Mouse (Mus musculus): ENCODE results near the gene Kcnk7. TPM values are rescaled to one million over a fixed set of nuclear protein-coding genes. Genes with fewer than 3 reads are reported as not detected.

The Kcnk7 gene
- total RNA-seq, 2 experiments from 2014 or later: not detected

DNA sequence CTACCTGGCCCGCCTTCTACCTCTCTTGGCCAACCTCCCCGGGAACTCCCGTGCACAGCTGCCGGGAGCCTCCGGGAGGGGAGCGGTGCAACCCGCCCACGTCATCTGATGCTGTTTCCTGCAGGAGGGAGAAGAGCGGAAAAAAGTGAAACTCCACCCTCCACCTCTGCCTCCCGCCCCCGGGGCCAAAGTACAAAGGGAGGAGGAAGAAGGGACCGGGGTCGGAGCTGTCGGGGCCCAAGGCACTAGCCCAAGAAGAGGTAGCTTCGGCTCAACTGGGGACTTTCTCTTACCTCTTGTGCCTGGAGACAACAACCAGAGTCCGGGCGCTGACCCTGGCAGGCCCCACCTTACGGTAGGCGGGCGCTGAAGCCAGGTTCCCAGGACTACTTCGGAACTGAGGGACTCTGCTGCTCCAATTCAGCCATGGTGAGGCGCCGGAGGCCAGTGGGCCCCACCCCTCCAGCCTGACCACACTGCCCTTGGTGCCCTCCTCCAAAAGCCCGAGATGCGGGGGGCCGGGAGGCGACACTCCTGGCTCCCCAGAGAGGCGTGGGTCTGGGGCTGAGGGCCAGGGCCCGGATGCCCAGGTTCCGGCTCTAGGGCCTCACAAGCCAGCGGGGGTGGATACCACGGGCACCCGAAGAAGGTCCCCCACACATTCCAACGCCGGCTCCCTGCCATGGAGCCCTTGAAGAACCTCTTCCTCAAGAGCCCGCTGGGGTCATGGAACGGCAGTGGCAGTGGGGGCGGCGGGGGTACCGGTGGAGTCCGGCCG is 14.4 kb upstream of the Kcnk7 start:
- peak; percentile 56 for ATAC-seq (replicated peaks; ENCODE audit: poor library complexity, severe bottlenecking)

DNA sequence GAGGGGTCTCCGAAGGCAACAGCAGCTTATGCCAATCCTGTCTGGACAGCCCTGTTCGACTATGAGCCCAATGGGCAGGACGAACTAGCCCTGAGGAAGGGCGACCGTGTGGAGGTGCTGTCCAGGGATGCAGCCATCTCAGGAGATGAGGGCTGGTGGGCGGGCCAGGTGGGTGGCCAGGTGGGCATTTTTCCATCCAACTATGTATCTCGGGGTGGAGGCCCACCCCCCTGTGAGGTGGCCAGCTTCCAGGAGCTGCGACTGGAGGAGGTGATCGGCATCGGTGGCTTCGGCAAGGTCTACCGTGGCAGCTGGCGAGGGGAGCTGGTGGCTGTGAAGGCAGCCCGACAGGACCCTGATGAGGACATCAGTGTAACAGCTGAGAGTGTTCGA is 13.8 kb upstream of the Kcnk7 start:
- ATAC-seq (replicated peaks; ENCODE audit: poor library complexity, severe bottlenecking): no peak

DNA sequence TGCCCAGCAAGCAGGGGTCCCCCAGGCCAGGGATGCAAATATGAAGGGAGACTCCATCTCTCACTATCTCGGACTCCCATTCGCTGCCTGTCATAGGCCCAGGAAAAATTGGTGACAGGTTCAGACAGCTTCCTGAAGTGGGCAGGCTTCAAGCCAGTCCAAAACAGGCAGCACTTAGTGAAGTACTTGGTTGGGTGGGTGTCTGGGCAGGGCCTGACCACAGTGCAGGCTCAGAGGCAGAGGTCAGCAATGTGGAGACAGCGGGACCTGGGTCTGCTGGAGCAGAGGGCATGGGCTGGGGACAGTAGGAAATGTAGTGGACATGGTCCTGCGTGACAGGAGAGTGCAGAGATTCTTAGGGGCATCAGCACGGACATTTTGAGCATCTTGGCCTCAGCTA is 12.6 kb upstream of the Kcnk7 start:
- ATAC-seq (replicated peaks; ENCODE audit: poor library complexity, severe bottlenecking): no peak

DNA sequence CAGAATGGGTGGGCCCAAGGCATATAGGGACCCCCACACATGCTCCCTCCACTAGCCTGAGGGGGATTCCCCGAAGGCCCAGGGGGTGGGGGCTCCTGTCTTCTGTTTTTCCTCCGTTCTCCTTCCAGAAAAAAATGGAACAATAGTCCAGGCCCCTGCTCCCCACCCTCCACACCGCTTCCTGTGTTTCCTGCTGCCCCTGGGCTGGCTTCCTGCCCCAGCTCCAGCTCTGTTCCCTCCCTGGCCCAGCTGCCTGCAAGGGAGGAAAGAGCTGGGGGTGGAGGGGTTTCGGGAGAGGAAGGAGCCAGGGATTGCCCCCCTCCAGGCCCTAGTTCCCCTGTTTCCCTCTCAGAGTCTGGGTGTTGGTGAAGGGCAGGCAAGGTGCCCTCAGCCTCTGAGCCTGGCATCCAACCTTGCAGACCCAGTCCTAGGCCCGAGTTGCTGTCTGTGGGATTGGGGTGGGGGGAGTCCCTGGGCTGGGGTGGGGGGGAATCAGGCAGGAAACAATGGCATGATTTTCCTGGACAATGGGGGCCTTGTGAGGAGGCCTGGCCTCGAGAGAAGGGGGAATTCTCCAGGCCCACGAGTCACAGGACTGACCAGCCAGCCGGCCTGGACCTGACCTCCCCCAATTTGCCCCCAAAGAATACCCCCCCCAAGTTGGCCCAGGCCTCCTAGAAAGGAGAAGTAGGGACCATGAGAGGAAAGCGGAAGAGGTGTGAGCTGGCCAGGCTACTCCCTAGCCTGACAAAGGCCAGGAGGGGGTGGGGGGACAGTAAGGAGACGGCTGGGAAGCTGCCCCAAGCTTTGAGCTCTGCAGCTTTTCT is 11.9 kb upstream of the Kcnk7 start:
- ATAC-seq (replicated peaks; ENCODE audit: poor library complexity, severe bottlenecking): peak; percentile 13; the same call in 1 of the 2 replicates

DNA sequence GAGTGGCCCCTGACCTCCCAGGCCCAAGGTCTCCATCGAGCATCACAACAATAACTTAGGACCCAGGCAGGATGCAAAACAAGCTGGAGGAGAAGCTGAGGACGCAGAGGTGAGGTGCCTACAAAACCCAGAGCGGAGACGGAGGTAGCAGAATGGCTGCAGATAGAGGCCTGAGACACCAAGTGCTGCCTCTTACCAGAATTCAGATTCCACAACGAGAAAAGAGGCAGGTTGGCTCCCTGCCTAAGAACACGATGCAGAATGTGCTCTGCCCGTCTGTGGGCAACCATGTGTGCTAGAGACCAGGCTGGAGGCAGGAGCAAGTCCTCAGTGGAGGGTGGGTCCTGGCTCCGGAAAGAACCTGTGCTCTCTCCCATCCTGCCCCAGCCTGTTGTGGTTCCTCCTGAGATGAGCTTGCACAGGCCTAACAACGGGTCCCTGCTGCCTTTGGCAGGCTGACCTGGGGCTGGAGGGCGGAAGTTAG is 11.2 kb upstream of the Kcnk7 start:
- ATAC-seq (replicated peaks; ENCODE audit: poor library complexity, severe bottlenecking): no peak

DNA sequence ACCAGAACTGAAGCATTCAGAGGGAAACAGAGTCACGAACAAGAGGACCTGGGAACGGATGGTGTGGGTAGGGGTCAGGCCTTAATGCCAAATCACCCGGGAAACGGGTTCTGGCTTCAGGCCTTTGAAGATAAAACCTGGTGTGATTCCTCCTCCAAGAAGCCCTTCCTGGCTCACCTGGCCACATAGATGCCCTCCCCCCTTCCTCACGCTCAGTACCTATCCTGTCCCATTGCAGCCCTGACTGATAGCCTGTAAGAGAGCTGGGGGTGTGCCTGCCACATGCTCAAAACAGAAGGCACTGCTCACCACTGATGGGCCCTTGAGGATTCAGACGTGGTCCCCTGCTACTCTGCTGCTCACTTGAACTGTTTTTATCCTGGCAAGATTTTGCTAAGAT is 10.4 kb upstream of the Kcnk7 start:
- ATAC-seq (replicated peaks; ENCODE audit: poor library complexity, severe bottlenecking): no peak

DNA sequence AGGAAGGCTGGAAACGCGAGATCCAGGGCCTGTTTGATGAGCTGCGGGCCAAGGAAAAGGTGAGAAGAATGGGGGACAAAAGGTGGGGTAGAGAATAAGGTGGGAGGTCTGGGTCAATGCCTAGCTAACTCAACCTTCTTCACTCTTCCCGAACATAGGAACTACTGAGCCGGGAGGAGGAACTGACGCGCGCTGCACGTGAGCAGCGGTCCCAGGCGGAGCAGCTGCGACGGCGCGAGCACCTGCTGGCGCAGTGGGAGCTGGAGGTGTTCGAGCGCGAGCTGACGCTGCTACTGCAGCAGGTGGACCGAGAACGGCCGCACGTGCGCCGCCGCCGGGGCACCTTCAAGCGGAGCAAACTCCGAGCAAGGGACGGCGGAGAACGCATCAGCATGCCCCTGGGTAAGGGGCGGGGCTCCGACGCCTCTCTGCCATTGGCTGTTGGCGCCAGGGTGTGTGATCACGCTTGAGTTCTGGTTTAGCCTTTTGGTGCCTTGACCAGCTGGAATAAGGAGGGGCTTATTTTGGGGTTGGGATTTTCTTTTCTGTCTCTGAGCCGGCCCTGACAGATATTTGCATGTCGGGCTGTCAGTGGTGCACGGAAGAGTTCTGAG is 8.2 kb upstream of the Kcnk7 start:
- ATAC-seq (replicated peaks; ENCODE audit: poor library complexity, severe bottlenecking): no peak

DNA sequence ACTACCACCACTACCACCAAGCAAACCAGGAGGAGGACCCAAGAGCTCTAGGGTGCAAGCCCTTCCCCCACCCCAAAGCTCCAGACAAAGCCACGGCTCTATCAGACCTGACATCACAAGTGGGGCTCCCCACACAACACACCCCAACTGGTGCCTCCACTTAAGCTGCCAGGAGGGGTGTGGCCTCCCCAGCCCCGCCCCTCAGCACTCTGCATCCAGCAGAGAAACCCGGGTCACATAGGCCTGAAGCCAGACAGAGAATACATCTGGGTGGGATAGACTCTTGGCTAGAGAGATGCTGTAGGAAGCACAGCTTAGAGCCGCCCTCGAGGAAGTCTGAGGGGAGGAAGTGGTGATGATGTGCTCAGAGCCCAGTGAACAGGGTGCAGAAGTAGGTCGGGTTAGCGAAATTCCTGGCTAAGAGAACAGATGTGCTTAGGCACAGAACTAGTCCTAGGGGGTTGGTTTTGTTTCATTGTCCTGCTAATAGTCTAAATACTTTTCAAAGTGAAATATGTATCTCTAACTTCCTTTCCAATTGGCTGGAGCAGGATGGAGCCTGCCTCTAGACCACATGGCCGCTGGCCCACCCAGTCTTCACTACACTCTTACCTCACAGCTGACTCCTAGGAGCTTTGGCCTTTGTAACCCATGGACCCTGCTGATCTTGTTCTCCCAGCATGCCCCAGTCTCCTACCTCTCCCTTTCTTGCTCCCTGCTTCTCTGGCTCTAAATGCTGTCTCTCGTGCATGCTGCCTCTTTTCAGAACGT is 819 bp downstream of the Kcnk7 start:
- ATAC-seq (replicated peaks; ENCODE audit: poor library complexity, severe bottlenecking): peak; percentile 54

DNA sequence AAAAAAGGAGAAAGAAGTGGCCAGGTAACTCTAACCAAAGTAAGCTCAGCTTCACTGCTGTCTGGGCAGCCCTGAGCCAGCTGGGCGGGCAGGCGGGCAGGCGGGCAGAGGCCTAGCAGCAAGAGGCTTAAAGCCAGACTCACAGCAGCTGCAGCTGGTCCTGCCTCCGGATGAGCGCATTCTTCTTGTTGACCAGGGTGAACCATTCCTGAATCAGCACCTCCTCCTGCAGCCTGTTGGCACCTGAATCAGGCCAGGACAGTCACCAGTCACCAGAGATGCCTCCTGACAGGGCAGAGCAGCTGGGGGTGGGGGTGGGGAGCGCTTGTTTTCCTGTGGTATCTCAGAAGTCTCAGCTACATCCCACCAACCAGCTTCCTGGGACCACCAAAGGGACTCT is 5.9 kb downstream of the Kcnk7 start:
- ATAC-seq (replicated peaks; ENCODE audit: poor library complexity, severe bottlenecking): no peak

DNA sequence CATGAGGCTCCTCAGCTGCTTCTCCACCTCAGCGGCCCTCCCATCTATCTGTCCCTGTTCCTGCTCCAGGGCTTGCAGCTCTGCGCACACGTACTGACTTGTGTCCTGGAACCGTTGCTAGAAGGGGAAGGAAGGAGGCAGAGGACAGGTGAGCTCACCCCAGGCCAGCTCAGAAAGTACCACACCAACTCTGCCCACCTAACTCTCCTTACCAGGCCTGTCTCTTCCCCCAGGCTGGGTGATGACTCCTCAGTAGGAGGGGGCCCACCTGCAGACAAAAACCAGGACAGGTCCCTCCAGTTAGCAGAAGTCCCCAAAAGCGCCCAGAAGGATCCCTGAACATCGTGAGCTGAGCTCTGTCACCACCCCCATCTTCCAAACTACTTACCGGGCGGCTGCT is 6.4 kb downstream of the Kcnk7 start:
- ATAC-seq (replicated peaks; ENCODE audit: poor library complexity, severe bottlenecking): no peak

DNA sequence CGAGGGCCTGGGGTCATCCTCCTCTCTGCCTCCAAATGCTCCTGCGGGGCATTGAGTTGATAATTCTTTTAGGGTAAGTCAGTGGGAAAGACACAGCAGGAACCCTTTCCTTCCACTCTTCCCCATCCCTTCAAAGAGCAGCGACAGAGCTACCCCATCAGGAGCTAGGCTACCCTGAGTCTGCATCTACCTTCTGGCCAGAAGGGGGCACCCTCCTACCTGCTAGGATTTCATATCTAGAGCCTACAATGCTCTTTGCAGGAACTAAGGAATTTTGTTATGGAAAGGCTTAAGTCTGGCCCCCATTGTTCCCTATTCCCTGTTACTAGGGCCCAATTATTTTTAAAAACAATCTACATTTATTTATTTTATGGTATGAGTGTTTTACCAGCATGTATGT is 7.1 kb downstream of the Kcnk7 start:
- ATAC-seq (replicated peaks; ENCODE audit: poor library complexity, severe bottlenecking): no peak

DNA sequence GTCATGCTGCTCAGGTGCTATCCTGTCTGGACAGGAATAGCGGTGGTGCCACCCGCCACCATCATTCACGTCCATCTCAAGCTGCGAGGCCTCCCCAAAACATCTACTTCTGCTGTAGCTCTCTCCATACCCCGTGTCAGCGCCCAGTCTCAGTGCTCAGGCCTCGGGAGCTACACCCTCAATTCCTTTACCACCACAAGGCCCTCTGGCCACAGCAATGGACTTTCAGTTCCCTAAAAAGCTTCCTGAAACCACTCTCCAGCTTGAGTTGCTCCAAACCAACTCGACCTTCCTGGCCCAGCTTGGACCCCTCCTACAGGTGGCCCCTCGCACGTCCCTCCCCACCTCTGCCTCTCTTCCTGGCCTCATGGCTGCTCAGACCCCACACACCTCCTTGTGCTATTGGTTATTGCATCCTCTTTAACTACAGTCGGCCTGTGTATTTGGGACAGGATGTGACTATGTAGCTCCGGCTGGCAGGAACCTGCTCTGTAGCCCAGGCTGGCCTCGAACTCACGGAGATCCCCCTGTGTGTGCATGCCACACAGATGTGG is 7.8 kb downstream of the Kcnk7 start:
- ATAC-seq (replicated peaks; ENCODE audit: poor library complexity, severe bottlenecking): peak; percentile 80

DNA sequence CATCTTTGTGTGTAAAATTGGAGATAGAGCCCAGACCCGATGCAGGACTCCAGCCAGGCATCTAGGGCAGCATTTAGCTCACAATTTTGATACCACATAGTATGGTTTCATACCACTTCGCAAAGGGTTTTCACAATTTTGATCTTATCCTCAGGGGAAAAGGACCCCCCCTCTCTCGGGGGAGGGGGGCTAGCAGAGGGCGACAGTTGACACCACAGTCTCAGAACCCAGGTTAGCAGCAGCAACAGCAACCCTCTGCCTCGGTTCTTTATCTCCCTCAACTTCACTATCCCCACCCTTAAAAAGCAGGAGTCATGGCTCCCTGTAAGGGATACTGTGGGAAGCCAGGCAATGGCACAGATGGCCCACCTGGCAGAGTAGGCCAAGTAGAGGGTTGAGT is 9.1 kb downstream of the Kcnk7 start:
- ATAC-seq (replicated peaks; ENCODE audit: poor library complexity, severe bottlenecking): no peak

DNA sequence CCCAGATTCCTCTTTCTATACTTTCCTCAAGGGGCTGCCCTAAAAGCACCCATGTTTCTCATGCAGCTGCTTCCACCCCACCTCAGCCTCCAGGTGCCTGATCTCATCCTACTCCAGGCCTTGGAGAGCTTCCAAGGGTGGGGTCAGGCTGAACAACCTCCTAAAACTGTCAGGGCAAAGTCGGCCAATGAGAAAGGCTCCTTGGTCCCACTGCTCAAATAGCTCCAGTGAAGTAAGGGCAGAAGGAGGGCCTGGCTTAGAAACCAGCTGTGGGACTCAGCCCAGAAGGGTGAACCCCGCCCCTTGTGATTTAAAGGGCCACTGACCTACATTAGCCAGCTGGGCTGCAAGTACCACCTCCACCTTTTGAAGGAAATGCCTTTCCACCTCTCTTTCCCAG is 9.6 kb downstream of the Kcnk7 start:
- peak; percentile 16; the same call in 1 of the 2 replicates for ATAC-seq (replicated peaks; ENCODE audit: poor library complexity, severe bottlenecking)

DNA sequence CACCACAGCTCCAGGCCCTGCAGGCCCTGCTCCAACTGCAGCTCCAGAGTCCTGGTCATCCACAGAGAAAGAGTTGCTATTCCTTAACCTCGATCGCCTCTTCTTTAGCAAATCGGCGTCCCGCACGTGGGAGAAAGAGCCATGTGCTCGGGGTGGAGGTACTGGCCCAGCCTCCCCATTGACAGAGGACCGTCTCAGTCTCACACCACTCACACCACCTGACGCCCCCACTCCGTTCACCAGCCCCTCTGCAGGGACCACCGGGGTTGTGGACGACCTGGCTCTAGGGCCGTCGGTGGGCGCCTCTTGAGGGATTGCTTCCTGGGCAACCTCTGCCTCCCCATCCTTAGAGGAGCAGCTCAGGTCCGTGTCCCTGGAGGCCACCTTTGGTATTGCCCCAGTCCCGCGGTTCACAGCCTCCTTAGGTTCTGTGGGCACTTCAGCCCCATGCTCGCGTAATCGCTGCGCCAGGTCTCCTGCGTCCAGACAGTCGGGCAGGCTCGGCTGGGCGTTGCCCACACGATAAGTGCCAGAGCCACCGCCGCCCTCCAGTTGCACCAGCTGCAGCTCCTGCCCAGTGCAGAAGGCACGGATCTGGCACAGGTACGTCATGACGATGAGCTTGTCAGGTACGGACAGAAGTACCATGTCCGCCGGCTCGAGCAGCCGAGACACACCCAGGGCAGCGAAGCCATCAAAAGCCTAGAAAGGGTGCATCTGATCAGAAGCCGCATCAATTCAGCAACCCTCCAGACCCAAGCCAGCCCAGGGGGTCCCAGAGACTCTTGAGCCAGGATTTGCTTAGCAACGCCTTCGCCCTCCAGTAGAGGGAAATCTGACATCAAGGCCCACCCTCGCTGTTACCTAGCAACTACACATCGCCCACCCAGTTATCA is 11.9 kb downstream of the Kcnk7 start:
- ATAC-seq (replicated peaks; ENCODE audit: poor library complexity, severe bottlenecking): no peak

DNA sequence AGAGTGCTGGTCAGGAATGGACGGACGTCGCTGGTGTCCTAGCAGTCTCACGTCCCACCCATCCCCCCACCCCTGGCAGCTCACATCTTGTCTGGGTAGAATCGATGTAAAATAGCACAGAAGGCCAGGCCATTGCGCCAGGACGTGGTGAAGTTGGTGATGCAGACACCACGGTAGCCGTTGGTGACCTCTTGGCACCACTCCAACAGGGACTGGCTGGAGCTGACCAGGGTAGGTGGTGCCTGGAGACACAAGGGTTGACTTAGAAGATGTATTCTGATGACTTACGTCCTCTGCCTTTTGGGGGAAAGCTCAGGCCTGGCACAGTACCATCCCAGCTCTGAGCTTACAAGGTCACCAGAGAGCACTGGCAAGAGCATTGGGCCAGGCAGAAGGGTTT is 12.8 kb downstream of the Kcnk7 start:
- ATAC-seq (replicated peaks; ENCODE audit: poor library complexity, severe bottlenecking): no peak

DNA sequence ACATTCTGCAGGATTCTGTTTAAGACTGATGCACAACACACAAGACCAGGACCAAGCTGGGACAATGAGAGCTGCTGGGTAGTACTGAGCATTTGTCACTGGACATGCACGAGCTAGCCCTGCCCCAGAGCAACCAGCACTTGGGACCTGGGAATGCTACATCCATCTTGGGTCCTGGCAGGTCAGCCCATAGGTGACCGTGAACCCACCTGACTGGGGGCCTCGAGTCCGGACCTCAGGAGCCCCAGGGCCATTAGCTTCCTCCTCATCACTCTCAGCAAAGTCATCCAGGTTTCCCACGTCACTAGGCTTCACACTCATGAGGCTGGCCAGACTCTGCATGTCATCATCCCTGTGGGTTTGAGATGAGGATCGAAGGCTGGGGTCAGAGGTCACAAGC is 17.1 kb downstream of the Kcnk7 start:
- ATAC-seq (replicated peaks; ENCODE audit: poor library complexity, severe bottlenecking): no peak

DNA sequence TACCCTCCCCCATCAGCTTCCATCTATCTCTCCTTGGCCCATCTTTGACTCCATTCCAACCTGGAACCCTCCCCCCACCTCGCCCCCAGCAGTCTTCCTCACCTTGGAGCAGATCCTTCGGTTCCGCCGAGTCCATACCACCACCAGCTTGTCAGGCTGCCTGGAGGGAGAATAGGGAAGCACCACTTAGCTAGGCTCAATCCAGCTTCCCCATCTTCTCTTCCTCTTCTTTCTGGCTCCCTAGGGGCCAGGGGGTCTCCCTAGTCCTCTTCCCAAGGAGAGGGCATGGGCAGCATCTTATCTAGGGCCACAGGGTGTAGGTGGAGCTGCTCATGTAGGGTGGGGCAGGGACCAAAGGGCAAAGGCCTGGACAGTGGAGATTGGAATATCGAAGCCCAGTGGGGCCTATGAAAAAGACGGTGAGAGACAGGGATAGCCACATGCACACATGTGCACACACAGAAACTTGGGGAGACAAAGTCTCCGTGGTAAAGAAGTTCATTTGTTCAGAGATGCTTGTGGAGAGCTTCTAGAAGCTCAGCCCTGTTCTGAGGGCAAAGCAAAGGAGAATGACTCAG is 18.8 kb downstream of the Kcnk7 start:
- ATAC-seq (replicated peaks; ENCODE audit: poor library complexity, severe bottlenecking): no peak
